Mouse (Mus musculus) leukemia stem cell, adult 10-12 weeks (primary cell): Measurements from ENCODE around the gene Chsy1. TPM values are rescaled to one million over a fixed set of nuclear protein-coding genes. Genes with fewer than 3 reads are reported as not detected.

Experiments
- polyA plus RNA-seq: library from polyadenylated mRNA; stranded (reverse); fragments of >175 nt; gene quantifications from 2 replicates; pipeline ENCODE4 v1.2.3, GENCODE M21; 2012; ENCODE audit warnings: low replicate concordance

Chsy1 gene
- polyA plus RNA-seq, result 10.5 and 17.6 TPM in 2 replicates

GRCm38 (mm10) chr7:66108961-66109854 lies at the start of gene Chsy1:
Chsy1 (plus strand) TSS chr7:66109515.

GRCm38 (mm10) chr7:66079364-66080230 lies 29.7 kb upstream of the Chsy1 start, which contains the start of gene Selenos:
Selenos (plus strand) TSS chr7:66079649.

Other genes starting within 250 kb of the Chsy1 start
- 0.19 and 0.23 TPM in 2 replicates for gene Pcsk6, start 247.8 kb upstream of the Chsy1 start, polyA plus RNA-seq
- gene Gm45213, start 65.9 kb upstream of the Chsy1 start, polyA plus RNA-seq, result not detected in 2 replicates
- 38.0 and 56.6 TPM in 2 replicates for gene Snrpa1, start 50.5 kb upstream of the Chsy1 start, polyA plus RNA-seq
- gene Selenos, start 29.9 kb upstream of the Chsy1 start, polyA plus RNA-seq, result 20.1 and 37.3 TPM in 2 replicates